Mouse (Mus musculus): ENCODE results near the gene Rps13. TPM values are rescaled to one million over a fixed set of nuclear protein-coding genes. Genes with fewer than 3 reads are reported as not detected.

Rps13 gene
- polyA plus RNA-seq, 1 experiment, result not detected

DNA sequence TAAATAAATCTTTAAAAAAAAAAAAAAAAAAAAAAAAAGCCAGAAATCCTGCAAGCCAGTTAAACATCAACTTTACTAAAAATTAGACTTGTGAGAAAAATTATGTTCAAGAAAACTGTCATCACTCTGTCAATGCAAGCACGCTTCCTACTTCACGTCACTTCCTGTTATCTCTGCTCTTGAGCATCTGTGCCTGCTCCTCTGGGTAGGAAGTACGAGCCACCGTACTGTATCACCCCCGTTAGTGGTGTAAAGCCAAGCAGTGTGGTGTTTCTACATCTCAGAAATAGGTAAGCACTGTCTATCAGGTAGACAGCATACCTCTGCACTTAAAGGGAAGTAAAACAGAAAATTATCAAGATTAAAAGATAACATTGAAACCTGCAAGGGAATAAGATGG lies 6.1 kb downstream of the Rps13 start:
- TF ChIP-seq POLR2A (IDR thresholded peaks at IDR 0.05; ENCODE audit: insufficient read depth, low read depth, low read length), result no peak
- no peak for TF ChIP-seq CTCF (IDR thresholded peaks at IDR 0.05; ENCODE audit: insufficient read depth, low read depth, low read length)
- 85% methylated on average over 5 of the region's 5 CpGs for WGBS

GRCm38 (mm10) chr7:116323331-116323964 lies 10.5 kb downstream of the Rps13 start:
- no peak overlapping the region for H3K27ac ChIP-seq (ENCODE audit: insufficient read depth, low read depth, low read length)
- TF ChIP-seq POLR2A (IDR thresholded peaks at IDR 0.05; ENCODE audit: insufficient read depth, low read depth, low read length) (no peak), CTCF (IDR thresholded peaks at IDR 0.05; ENCODE audit: insufficient read depth, low read depth, low read length) (peak; percentile 81)
- H3K4me3 ChIP-seq (ENCODE audit: insufficient read depth, low read depth, low read length), result no peak overlapping the region
- WGBS, result 42% methylated on average over 10 of the region's 10 CpGs
- no peaks in the 10 kb centered on the region for H3K4me1 ChIP-seq (ENCODE audit: control insufficient read depth, insufficient read depth, low read length)

More for the DNA sequence above, 6.1 kb downstream of the Rps13 start:
- no peak overlapping the region for H3K4me3 ChIP-seq (ENCODE audit: insufficient read depth, low read depth, low read length)
- no peak overlapping the region for H3K27ac ChIP-seq (ENCODE audit: insufficient read depth, low read depth, low read length)
- peaks cover 3% of the 10 kb centered on the region; the same call in 1 of the 2 replicates for H3K4me1 ChIP-seq (ENCODE audit: control insufficient read depth, insufficient read depth, low read length)

GRCm38 (mm10) chr7:116309456-116309855 lies 24.5 kb downstream of the Rps13 start:
- 66% methylated on average over 9 of the region's 9 CpGs for WGBS
- H3K4me3 ChIP-seq (ENCODE audit: insufficient read depth, low read depth, low read length), result no peak overlapping the region

DNA sequence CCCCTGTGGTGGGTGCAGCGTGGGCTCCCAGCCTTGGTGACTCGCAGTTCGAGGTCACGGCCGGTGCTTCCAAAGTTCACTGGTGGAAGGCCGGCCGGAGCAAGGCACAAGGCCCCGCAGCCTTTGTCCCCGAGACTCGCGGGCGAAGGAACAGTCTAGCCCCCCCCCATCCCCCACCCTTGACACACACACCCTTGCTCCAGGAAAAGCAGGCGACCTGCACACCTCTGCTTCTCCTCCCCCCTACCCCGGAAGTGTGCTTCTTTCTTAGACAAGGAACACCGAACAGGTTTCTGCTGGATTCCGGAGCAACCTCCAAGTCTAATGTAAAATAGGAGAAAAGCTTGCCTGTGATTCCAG lies 25.4 kb downstream of the Rps13 start:
- WGBS, result 12% methylated on average over 16 of the region's 16 CpGs
- H3K4me3 ChIP-seq (ENCODE audit: insufficient read depth, low read depth, low read length), result peak overlapping the region; percentile 53

More at GRCm38 (mm10) chr7:116309456-116309855, 24.5 kb downstream of the Rps13 start:
- TF ChIP-seq CTCF (IDR thresholded peaks at IDR 0.05; ENCODE audit: insufficient read depth, low read depth, low read length), result no peak
- no peak for TF ChIP-seq POLR2A (IDR thresholded peaks at IDR 0.05; ENCODE audit: insufficient read depth, low read depth, low read length)
- H3K4me1 ChIP-seq (ENCODE audit: control insufficient read depth, insufficient read depth, low read length), result peaks cover 14% of the 10 kb centered on the region
- H3K27ac ChIP-seq (ENCODE audit: insufficient read depth, low read depth, low read length), result no peak overlapping the region

GRCm38 (mm10) chr7:116307871-116308631 lies 25.9 kb downstream of the Rps13 start, which contains the start of gene Plekha7:
TSS of gene Plekha7 (minus strand) at chr7:116308376.
- H3K27ac ChIP-seq (ENCODE audit: insufficient read depth, low read depth, low read length), result no peak within 1 kb of the TSS
- peaks cover 14% of the 10 kb centered on the region for H3K4me1 ChIP-seq (ENCODE audit: control insufficient read depth, insufficient read depth, low read length)
- no peak for TF ChIP-seq CTCF (IDR thresholded peaks at IDR 0.05; ENCODE audit: insufficient read depth, low read depth, low read length)
- TF ChIP-seq POLR2A (IDR thresholded peaks at IDR 0.05; ENCODE audit: insufficient read depth, low read depth, low read length), result no peak
- H3K4me3 ChIP-seq (ENCODE audit: insufficient read depth, low read depth, low read length), result peak within 1 kb of the TSS; percentile 53
- 1% methylated on average over 65 of the region's 65 CpGs for WGBS

More for the DNA sequence above, 25.4 kb downstream of the Rps13 start:
- TF ChIP-seq CTCF (IDR thresholded peaks at IDR 0.05; ENCODE audit: insufficient read depth, low read depth, low read length) (no peak), POLR2A (IDR thresholded peaks at IDR 0.05; ENCODE audit: insufficient read depth, low read depth, low read length) (no peak)
- Histone ChIP-seq H3K4me1 (ENCODE audit: control insufficient read depth, insufficient read depth, low read length) (peaks cover 14% of the 10 kb centered on the region), H3K27ac (ENCODE audit: insufficient read depth, low read depth, low read length) (no peak overlapping the region)

DNA sequence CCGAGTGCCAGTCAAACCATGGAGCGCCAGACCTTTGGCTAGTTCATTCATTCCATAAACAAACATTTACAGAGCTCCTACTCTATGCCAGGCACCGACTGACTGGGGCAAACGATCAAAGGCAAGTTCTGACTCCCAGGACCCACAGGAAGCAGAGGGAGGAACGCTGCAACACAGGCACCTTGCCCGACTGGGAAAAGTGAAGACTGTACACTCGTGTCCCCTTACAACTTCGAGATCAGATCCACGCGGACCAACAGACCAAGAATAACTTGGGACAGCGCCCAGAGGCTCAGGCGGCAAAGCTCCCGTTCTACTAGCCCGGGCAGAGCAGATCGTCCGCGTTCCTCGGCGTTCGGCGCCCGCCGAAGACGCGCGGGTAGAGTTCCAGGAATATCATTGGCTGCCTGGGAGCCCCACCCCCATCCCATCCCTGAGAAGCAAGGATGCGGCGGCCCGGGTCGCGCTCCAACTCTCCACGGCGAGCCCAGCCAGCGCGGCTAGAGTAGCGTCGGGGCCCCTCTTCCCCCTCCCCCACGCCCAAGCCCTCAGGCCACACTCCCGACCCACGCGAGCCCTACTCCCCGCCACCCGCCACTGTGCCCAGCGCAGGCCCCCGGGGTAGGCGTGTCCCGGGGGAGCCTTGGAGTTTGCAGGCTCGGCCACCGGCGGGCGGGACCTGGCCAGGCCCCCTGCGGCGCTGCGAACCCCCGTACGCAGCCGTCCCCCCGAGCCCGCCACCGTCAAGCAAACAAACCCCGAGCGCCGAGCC lies 26.7 kb downstream of the Rps13 start:
- Histone ChIP-seq H3K4me1 (ENCODE audit: control insufficient read depth, insufficient read depth, low read length) (peaks cover 14% of the 10 kb centered on the region), H3K27ac (ENCODE audit: insufficient read depth, low read depth, low read length) (no peak overlapping the region), H3K4me3 (ENCODE audit: insufficient read depth, low read depth, low read length) (peak overlapping the region; percentile 53)
- under 1% methylated on average over 63 of the region's 63 CpGs for WGBS
- no peak for TF ChIP-seq POLR2A (IDR thresholded peaks at IDR 0.05; ENCODE audit: insufficient read depth, low read depth, low read length)
- TF ChIP-seq CTCF (IDR thresholded peaks at IDR 0.05; ENCODE audit: insufficient read depth, low read depth, low read length), result no peak

DNA sequence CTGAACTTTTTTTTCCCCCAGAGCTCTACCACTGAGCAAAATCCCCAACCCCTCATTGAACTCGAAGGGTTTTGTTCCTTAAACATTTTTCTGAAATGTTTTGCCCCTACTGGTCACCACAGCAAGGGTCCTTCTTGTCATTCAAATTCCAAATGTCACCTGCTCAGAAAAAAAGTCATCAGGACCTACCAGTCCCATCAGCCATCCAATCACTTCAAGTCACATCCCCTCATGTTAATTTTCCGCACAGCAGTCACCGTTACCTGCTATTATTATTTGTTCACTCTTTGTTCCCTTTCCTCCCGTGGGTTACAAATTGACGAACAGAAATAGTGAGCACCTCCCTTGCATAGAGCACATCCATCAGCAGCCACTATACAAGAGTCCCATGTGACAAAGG lies 27.4 kb downstream of the Rps13 start:
- H3K4me1 ChIP-seq (ENCODE audit: control insufficient read depth, insufficient read depth, low read length), result peaks cover 14% of the 10 kb centered on the region
- TF ChIP-seq CTCF (IDR thresholded peaks at IDR 0.05; ENCODE audit: insufficient read depth, low read depth, low read length), result no peak
- TF ChIP-seq POLR2A (IDR thresholded peaks at IDR 0.05; ENCODE audit: insufficient read depth, low read depth, low read length), result no peak
- H3K4me3 ChIP-seq (ENCODE audit: insufficient read depth, low read depth, low read length), result no peak overlapping the region
- 8% methylated on average over 5 of the region's 5 CpGs for WGBS
- no peak overlapping the region for H3K27ac ChIP-seq (ENCODE audit: insufficient read depth, low read depth, low read length)

GRCm38 (mm10) chr7:116301661-116302311 lies 32.2 kb downstream of the Rps13 start:
- TF ChIP-seq CTCF (IDR thresholded peaks at IDR 0.05; ENCODE audit: insufficient read depth, low read depth, low read length), result no peak
- TF ChIP-seq POLR2A (IDR thresholded peaks at IDR 0.05; ENCODE audit: insufficient read depth, low read depth, low read length), result no peak
- Histone ChIP-seq H3K4me1 (ENCODE audit: control insufficient read depth, insufficient read depth, low read length) (no peaks in the 10 kb centered on the region; the same call in 1 of the 2 replicates), H3K27ac (ENCODE audit: insufficient read depth, low read depth, low read length) (no peak overlapping the region), H3K4me3 (ENCODE audit: insufficient read depth, low read depth, low read length) (no peak overlapping the region)
- 93% methylated on average over 5 of the region's 5 CpGs for WGBS

Measured in olfactory bulb, adult 2 months (tissue).